Mouse (Mus musculus) forebrain, embryonic 15.5 days (tissue): ENCODE measurements around the gene Elf4. TPM values are rescaled to one million over a fixed set of nuclear protein-coding genes. Genes with fewer than 3 reads are reported as not detected.
A peak's percentile ranks its signal among the peaks of the same experiment; 100 is the strongest.

Experiments
- ATAC-seq: fragments of 200-750 bp; cut with Nextera tagmentation; replicated peaks from 2 replicates; pipeline ENCODE4 v1.8.0; 2017; ENCODE audit warnings: mild to moderate bottlenecking, moderate TSS enrichment, moderate library complexity
- H3K27ac ChIP-seq: fragments of 300-500 bp; sonication (generic); replicated peaks from 2 replicates; pipeline ENCODE4 v1.5.1; 2015; ENCODE audit warnings: mild to moderate bottlenecking, inconsistent platforms
- H3K27me3 ChIP-seq: fragments of 300-500 bp; sonication (generic); 2 replicates; pipeline ENCODE4 v1.6.1; 2015; ENCODE audit warnings: inconsistent platforms
- H3K36me3 ChIP-seq: fragments of 300-500 bp; sonication (generic); 2 replicates; pipeline ENCODE4 v1.6.1; 2015; ENCODE audit warnings: mild to moderate bottlenecking, inconsistent platforms
- H3K4me1 ChIP-seq: fragments of 300-500 bp; sonication (generic); 2 replicates; pipeline ENCODE4 v1.6.1; 2015; ENCODE audit warnings: inconsistent platforms
- H3K4me2 ChIP-seq: fragments of 300-500 bp; sonication (generic); replicated peaks from 2 replicates; pipeline ENCODE4 v1.6.1; 2015; ENCODE audit warnings: mild to moderate bottlenecking, inconsistent platforms
- H3K4me3 ChIP-seq: fragments of 300-500 bp; sonication (generic); 2 replicates; pipeline ENCODE4 v1.5.1; 2015; ENCODE audit warnings: mild to moderate bottlenecking, inconsistent platforms
- H3K9ac ChIP-seq: fragments of 300-500 bp; sonication (generic); replicated peaks from 2 replicates; pipeline ENCODE4 v1.6.1; 2015; ENCODE audit warnings: mild to moderate bottlenecking, inconsistent platforms
- H3K9me3 ChIP-seq: fragments of 300-500 bp; sonication (generic); 2 replicates; pipeline ENCODE4 v1.6.1; 2016; ENCODE audit warnings: inconsistent platforms
- WGBS: fragments of 180-500 bp; shearing (Covaris S2); methylation state at CpG from one replicate; pipeline ENCODE4 v1.1.7; 2015; ENCODE audit warnings: mixed read lengths; 5-methylcytosine and 5-hydroxymethylcytosine counted together
- polyA plus RNA-seq: library from polyadenylated mRNA; unstranded; fragments of >200 nt; fragmentation: Nextera tagmentation; extraction: Ambion mirVana; gene quantifications from 2 replicates; pipeline ENCODE4 v1.2.1, GENCODE M21; 2015

The Elf4 gene
- polyA plus RNA-seq, 1 experiment from 2014 or later = 0.38 TPM

- no peak overlapping the region for H3K4me2 ChIP-seq
- H3K36me3 ChIP-seq = no peaks in the 10 kb centered on the region
- H3K27ac ChIP-seq = no peak overlapping the region
- H3K27me3 ChIP-seq = no peaks in the 10 kb centered on the region
- no peaks in the 10 kb centered on the region for H3K9me3 ChIP-seq
- no peak overlapping the region for H3K4me3 ChIP-seq
- H3K9ac ChIP-seq = no peak overlapping the region
- 0 out of 2 replicates have a peak, but pooled peaks cover 4% of the 10 kb centered on the region for H3K4me1 ChIP-seq
- WGBS = 84% methylated on average over 5 of the region's 5 CpGs
- no peak for ATAC-seq
These were observed 48.6 kb downstream of the Elf4 start for GRCm38 (mm10) chrX:48414291-48414690.

- no peak for ATAC-seq
- no peaks in the 10 kb centered on the region for H3K9me3 ChIP-seq
- WGBS = 82% methylated on average over 6 of the region's 6 CpGs
- H3K36me3 ChIP-seq = no peaks in the 10 kb centered on the region
- 0 out of 2 replicates have a peak, but pooled peaks cover 4% of the 10 kb centered on the region for H3K4me1 ChIP-seq
- no peak overlapping the region for H3K4me2 ChIP-seq
- no peaks in the 10 kb centered on the region for H3K27me3 ChIP-seq
- H3K9ac ChIP-seq = no peak overlapping the region
- no peak overlapping the region for H3K27ac ChIP-seq
- H3K4me3 ChIP-seq = no peak overlapping the region
These were observed 50.3 kb downstream of the Elf4 start for GRCm38 (mm10) chrX:48412629-48413028.

- Histone ChIP-seq H3K4me3 (peak overlapping the region; percentile 50; the same call in 1 of the 2 replicates), H3K9me3 (no peaks in the 10 kb centered on the region), H3K27me3 (no peaks in the 10 kb centered on the region), H3K4me1 (0 out of 2 replicates have a peak, but pooled peaks cover 4% of the 10 kb centered on the region), H3K9ac (no peak overlapping the region), H3K36me3 (no peaks in the 10 kb centered on the region), H3K27ac (no peak overlapping the region), H3K4me2 (peak overlapping the region; percentile 51; the same call in 1 of the 2 replicates)
- ATAC-seq = peak; percentile 29
- WGBS = 43% methylated on average over 7 of the region's 7 CpGs
These were observed 52.5 kb downstream of the Elf4 start for GRCm38 (mm10) chrX:48410388-48410776.

GRCm38 (mm10) chrX:48409611-48410387, 53.1 kb downstream of the Elf4 start:
- Histone ChIP-seq H3K4me1 (0 out of 2 replicates have a peak, but pooled peaks cover 4% of the 10 kb centered on the region), H3K27ac (no peak overlapping the region), H3K9me3 (no peaks in the 10 kb centered on the region), H3K36me3 (no peaks in the 10 kb centered on the region), H3K4me3 (peak overlapping the region; percentile 50), H3K4me2 (peak overlapping the region; percentile 51), H3K9ac (no peak overlapping the region), H3K27me3 (no peaks in the 10 kb centered on the region)
- 15% methylated on average over 36 of the region's 36 CpGs for whole genome bisulfite sequencing
- ATAC-seq = peak; percentile 89

- H3K36me3 ChIP-seq = peaks cover 29% of the 10 kb centered on the region
- no peak overlapping the region for H3K9ac ChIP-seq
These were observed 57.8 kb downstream of the Elf4 start for GRCm38 (mm10) chrX:48405141-48405540.

GRCm38 (mm10) chrX:48399994-48400393, 62.9 kb downstream of the Elf4 start:
- WGBS = 84% methylated on average over 4 of the region's 4 CpGs
- H3K36me3 ChIP-seq = peaks cover 29% of the 10 kb centered on the region

More at GRCm38 (mm10) chrX:48405141-48405540, 57.8 kb downstream of the Elf4 start:
- H3K4me3 ChIP-seq = no peak overlapping the region
- no peaks in the 10 kb centered on the region for H3K27me3 ChIP-seq
- no peak overlapping the region for H3K4me2 ChIP-seq
- no peaks in the 10 kb centered on the region for H3K9me3 ChIP-seq
- WGBS = 51% methylated on average over 3 of the region's 3 CpGs
- H3K27ac ChIP-seq = no peak overlapping the region
- H3K4me1 ChIP-seq = 0 out of 2 replicates have a peak, but pooled peaks cover 4% of the 10 kb centered on the region
- no peak for ATAC-seq

GRCm38 (mm10) chrX:48389380-48389779, 73.6 kb downstream of the Elf4 start:
- ATAC-seq = no peak
- Histone ChIP-seq H3K27me3 (no peaks in the 10 kb centered on the region), H3K4me2 (no peak overlapping the region), H3K9me3 (no peaks in the 10 kb centered on the region), H3K36me3 (peaks cover 26% of the 10 kb centered on the region; the same call in 1 of the 2 replicates), H3K4me3 (no peak overlapping the region), H3K9ac (no peak overlapping the region), H3K4me1 (peaks cover 4% of the 10 kb centered on the region; the same call in 1 of the 2 replicates), H3K27ac (no peak overlapping the region)
- WGBS = 88% methylated on average over 6 of the region's 6 CpGs

More at GRCm38 (mm10) chrX:48399994-48400393, 62.9 kb downstream of the Elf4 start:
- Histone ChIP-seq H3K27me3 (no peaks in the 10 kb centered on the region), H3K4me1 (no peaks in the 10 kb centered on the region), H3K27ac (no peak overlapping the region), H3K4me3 (no peak overlapping the region), H3K9ac (no peak overlapping the region), H3K9me3 (no peaks in the 10 kb centered on the region), H3K4me2 (no peak overlapping the region)
- no peak for ATAC-seq

- H3K27ac ChIP-seq = no peak overlapping the region
- H3K9me3 ChIP-seq = no peaks in the 10 kb centered on the region
- H3K4me1 ChIP-seq = peaks cover 4% of the 10 kb centered on the region; the same call in 1 of the 2 replicates
- H3K4me3 ChIP-seq = no peak overlapping the region
- no peaks in the 10 kb centered on the region for H3K27me3 ChIP-seq
- H3K9ac ChIP-seq = no peak overlapping the region
- H3K36me3 ChIP-seq = peaks cover 17% of the 10 kb centered on the region
- ATAC-seq = no peak; the same call in 1 of the 2 replicates
- H3K4me2 ChIP-seq = no peak overlapping the region
- WGBS = 36% methylated on average over 4 of the region's 4 CpGs
These were observed 77.0 kb downstream of the Elf4 start for GRCm38 (mm10) chrX:48385927-48386326.

GRCm38 (mm10) chrX:48383643-48384042, 79.3 kb downstream of the Elf4 start:
- Histone ChIP-seq H3K9ac (no peak overlapping the region), H3K27me3 (no peaks in the 10 kb centered on the region), H3K4me1 (peaks cover 4% of the 10 kb centered on the region; the same call in 1 of the 2 replicates), H3K36me3 (peaks cover 20% of the 10 kb centered on the region), H3K4me2 (no peak overlapping the region), H3K4me3 (no peak overlapping the region), H3K9me3 (no peaks in the 10 kb centered on the region), H3K27ac (no peak overlapping the region)
- no peak for ATAC-seq
- 49% methylated on average over 7 of the region's 7 CpGs for WGBS

- Histone ChIP-seq H3K9ac (no peak overlapping the region), H3K4me1 (peaks cover 6% of the 10 kb centered on the region), H3K36me3 (peaks cover 7% of the 10 kb centered on the region), H3K27me3 (no peaks in the 10 kb centered on the region), H3K4me3 (no peak overlapping the region), H3K27ac (no peak overlapping the region), H3K4me2 (no peak overlapping the region), H3K9me3 (no peaks in the 10 kb centered on the region)
- 85% methylated on average over 9 of the region's 9 CpGs for WGBS
- no peak for ATAC-seq
These were observed 95.1 kb downstream of the Elf4 start for GRCm38 (mm10) chrX:48367841-48368240.

GRCm38 (mm10) chrX:48365836-48366577, 96.9 kb downstream of the Elf4 start:
- H3K27me3 ChIP-seq = no peaks in the 10 kb centered on the region
- H3K27ac ChIP-seq = no peak overlapping the region
- no peak for ATAC-seq

More at GRCm38 (mm10) chrX:48365836-48366577, 96.9 kb downstream of the Elf4 start:
- Histone ChIP-seq H3K36me3 (peaks cover 7% of the 10 kb centered on the region), H3K4me3 (no peak overlapping the region), H3K4me2 (no peak overlapping the region), H3K9ac (no peak overlapping the region), H3K4me1 (peaks cover 6% of the 10 kb centered on the region), H3K9me3 (no peaks in the 10 kb centered on the region)
- 44% methylated on average over 15 of the region's 15 CpGs for WGBS
